Mouse (Mus musculus) CH12.LX (cell line): ENCODE measurements around the gene Hrh2. TPM values are rescaled to one million over a fixed set of nuclear protein-coding genes. Genes with fewer than 3 reads are reported as not detected.

Experiments used
- DNase-seq: peaks from one replicate; pipeline ENCODE4 v3.0.0-alpha.2; 2013; ENCODE audit errors: extremely low read depth
- H3K27ac ChIP-seq: 2 replicates; pipeline ENCODE4 v1.5.1; 2012; ENCODE audit warnings: low read depth, mild to moderate bottlenecking, control low read depth, moderate library complexity; ENCODE audit not compliant: insufficient read depth
- H3K27me3 ChIP-seq: replicated peaks from 2 replicates; pipeline ENCODE3; 2012; ENCODE audit warnings: inconsistent platforms
- H3K36me3 ChIP-seq, 2 experiments: replicated peaks in 1 of 2; 2 replicates each; pipeline versions ENCODE3 to v1.6.1; 2012; ENCODE audit warnings: inconsistent platforms in 1 of 2, low read length in 1 of 2, mild to moderate bottlenecking in 1 of 2, mixed read lengths in 1 of 2, moderate library complexity in 1 of 2; ENCODE audit not compliant: control insufficient read depth in 1 of 2, insufficient read depth in 1 of 2
- H3K4me1 ChIP-seq, 2 experiments: 2 replicates each; pipeline ENCODE4 v1.6.1; 2012; ENCODE audit warnings: inconsistent platforms in 1 of 2, moderate library complexity in 1 of 2; ENCODE audit not compliant: insufficient read depth in 2 of 2, control insufficient read depth in 1 of 2
- H3K4me2 ChIP-seq: 2 replicates; pipeline ENCODE4 v1.6.1; 2012; ENCODE audit warnings: low read depth, mild to moderate bottlenecking, control low read depth; ENCODE audit not compliant: poor library complexity, insufficient read depth, severe bottlenecking
- H3K4me3 ChIP-seq, 3 experiments: fragments of 150-350 bp in 1 of 3; sonication (generic) in 1 of 3; replicated peaks in 1 of 3; 2 replicates each; pipeline versions ENCODE3 to v1.5.1; 2011 to 2012; ENCODE audit warnings: low read depth in 2 of 3, low read length in 2 of 3, mild to moderate bottlenecking in 2 of 3, moderate library complexity in 2 of 3, control low read depth in 1 of 3, improper control_type of control experiment in 1 of 3, inconsistent platforms in 1 of 3, mixed read lengths in 1 of 3; ENCODE audit not compliant: poor library complexity in 1 of 3
- H3K79me2 ChIP-seq: replicated peaks from 2 replicates; pipeline ENCODE4 v1.6.1; 2012; ENCODE audit warnings: mild to moderate bottlenecking, moderate library complexity; ENCODE audit not compliant: control insufficient read depth, poor library complexity, insufficient read depth, severe bottlenecking; ENCODE audit errors: extremely low read depth
- H3K9ac ChIP-seq: 2 replicates; pipeline ENCODE4 v1.6.1; 2012; ENCODE audit warnings: low read depth, mild to moderate bottlenecking, control low read depth, moderate library complexity; ENCODE audit not compliant: insufficient read depth
- H3K9me3 ChIP-seq: replicated peaks from 2 replicates; pipeline ENCODE3; 2012; ENCODE audit warnings: low read length, inconsistent platforms, mixed read lengths
- BHLHE40 ChIP-seq: IDR thresholded peaks from 2 replicates; pipeline ENCODE4 v1.6.1; 2011; ENCODE audit warnings: mild to moderate bottlenecking, low read depth, low read length, improper control_type of control experiment
- CHD2 ChIP-seq: IDR thresholded peaks from 2 replicates; pipeline ENCODE4 v1.6.1; 2011; ENCODE audit warnings: low read length, improper control_type of control experiment
- CTCF ChIP-seq, 2 experiments: IDR thresholded peaks in 1 of 2; conservative IDR thresholded peaks in 1 of 2; 2 replicates each; pipeline ENCODE4 v1.5.1; 2011 to 2012; ENCODE audit warnings: low read depth in 2 of 2, low read length in 2 of 2, improper control_type of control experiment in 1 of 2, inconsistent platforms in 1 of 2, mild to moderate bottlenecking in 1 of 2, moderate library complexity in 1 of 2
- ETS1 ChIP-seq: conservative IDR thresholded peaks from 2 replicates; pipeline ENCODE4 v1.6.1; 2012; ENCODE audit warnings: low read depth, mild to moderate bottlenecking, inconsistent platforms, low read length, improper control_type of control experiment, moderate library complexity
- GABPA ChIP-seq: IDR thresholded peaks from 2 replicates; pipeline ENCODE4 v1.6.1; 2012; ENCODE audit warnings: low read depth, low read length, improper control_type of control experiment, inconsistent platforms; ENCODE audit not compliant: insufficient replicate concordance
- JUN ChIP-seq: IDR thresholded peaks from 2 replicates; pipeline ENCODE4 v1.6.1; 2011; ENCODE audit warnings: low read depth, mild to moderate bottlenecking, low read length, improper control_type of control experiment, moderate library complexity; ENCODE audit not compliant: insufficient read depth
- JUND ChIP-seq: conservative IDR thresholded peaks from 2 replicates; pipeline ENCODE4 v1.6.1; 2011; ENCODE audit warnings: low read depth, low read length, improper control_type of control experiment
- KAT2A ChIP-seq: IDR thresholded peaks from 2 replicates; pipeline ENCODE4 v1.6.1; 2012; ENCODE audit warnings: low read length, improper control_type of control experiment, inconsistent platforms; ENCODE audit not compliant: insufficient replicate concordance
- MAFK ChIP-seq: IDR thresholded peaks from 2 replicates; pipeline ENCODE4 v1.6.1; 2011; ENCODE audit warnings: low read length, improper control_type of control experiment; ENCODE audit not compliant: insufficient replicate concordance
- MAX ChIP-seq: IDR thresholded peaks from 2 replicates; pipeline ENCODE4 v1.6.1; 2011; ENCODE audit warnings: low read length, improper control_type of control experiment
- NRF1 ChIP-seq: IDR thresholded peaks from 2 replicates; pipeline ENCODE4 v1.6.1; 2014; ENCODE audit warnings: low read depth, mild to moderate bottlenecking, inconsistent platforms, low read length, improper control_type of control experiment, moderate library complexity
- PAX5 ChIP-seq: IDR thresholded peaks from 2 replicates; pipeline ENCODE4 v1.6.1; 2012; ENCODE audit warnings: low read length, inconsistent platforms, mixed read lengths
- POLR2A ChIP-seq: IDR thresholded peaks from 2 replicates; pipeline ENCODE4 v1.6.1; 2011; ENCODE audit warnings: low read depth, mild to moderate bottlenecking, improper control_type of control experiment, low read length
- POLR2AphosphoS2 ChIP-seq: IDR thresholded peaks from 2 replicates; pipeline ENCODE4 v1.6.1; 2011; ENCODE audit warnings: low read depth, low read length, improper control_type of control experiment
- RAD21 ChIP-seq: IDR thresholded peaks from 2 replicates; pipeline ENCODE4 v1.6.1; 2011; ENCODE audit warnings: low read depth, mild to moderate bottlenecking, low read length, improper control_type of control experiment, moderate library complexity
- SMC3 ChIP-seq: IDR thresholded peaks from 2 replicates; pipeline ENCODE4 v1.6.1; 2011; ENCODE audit warnings: low read depth, low read length, improper control_type of control experiment
- TBP ChIP-seq: conservative IDR thresholded peaks from 2 replicates; pipeline ENCODE4 v1.6.1; 2011; ENCODE audit warnings: low read depth, low read length, improper control_type of control experiment
- UBTF ChIP-seq: IDR thresholded peaks from 2 replicates; pipeline ENCODE4 v1.6.1; 2012; ENCODE audit warnings: low read depth, mild to moderate bottlenecking, inconsistent platforms, low read length, improper control_type of control experiment, moderate library complexity
- USF2 ChIP-seq: conservative IDR thresholded peaks from 2 replicates; pipeline ENCODE4 v1.6.1; 2011; ENCODE audit warnings: low read depth, low read length, improper control_type of control experiment
- ZMIZ1 ChIP-seq: IDR thresholded peaks from 2 replicates; pipeline ENCODE4 v1.6.1; 2012; ENCODE audit warnings: low read depth, mild to moderate bottlenecking, inconsistent platforms, low read length, improper control_type of control experiment
- dilution Hi-C: fragments of 300-500 bp; cut with MboI; formaldehyde crosslinking; loops from 2 replicates; pipeline ENCODE4 v1.14.3; 2020; ENCODE audit warnings: low sequenced_read_pairs; ENCODE audit not compliant: extremely low pct_unique_long_range_greater_than_20kb, extremely low pct_ligation_motif_present
- in situ Hi-C: fragments of 300-500 bp; cut with MboI; formaldehyde crosslinking; loops from 3 replicates; pipeline ENCODE4 v1.14.3; 2019; ENCODE audit warnings: low sequenced_read_pairs, low pct_ligation_motif_present, low pct_unique_long_range_greater_than_20kb, mixed read lengths
- polyA plus RNA-seq: library from polyadenylated mRNA; unstranded; fragments of >175 nt; gene quantifications from 2 replicates; pipeline ENCODE4 v1.2.1, GENCODE M21; 2012; ENCODE audit warnings: low read depth; ENCODE audit not compliant: insufficient read length
- total RNA-seq, 2 experiments: library from RNA; depleted of rRNA; stranded (reverse); fragments of 300-350 nt in 1 of 2; fragments of >200 nt in 1 of 2; gene quantifications; 2 replicates each; pipeline ENCODE4 v1.2.3; 2012 to 2014

Hrh2 gene
- total and polyA plus RNA-seq, 3 experiments: 0.04 to 0.30 TPM; not detected in 1

DNA sequence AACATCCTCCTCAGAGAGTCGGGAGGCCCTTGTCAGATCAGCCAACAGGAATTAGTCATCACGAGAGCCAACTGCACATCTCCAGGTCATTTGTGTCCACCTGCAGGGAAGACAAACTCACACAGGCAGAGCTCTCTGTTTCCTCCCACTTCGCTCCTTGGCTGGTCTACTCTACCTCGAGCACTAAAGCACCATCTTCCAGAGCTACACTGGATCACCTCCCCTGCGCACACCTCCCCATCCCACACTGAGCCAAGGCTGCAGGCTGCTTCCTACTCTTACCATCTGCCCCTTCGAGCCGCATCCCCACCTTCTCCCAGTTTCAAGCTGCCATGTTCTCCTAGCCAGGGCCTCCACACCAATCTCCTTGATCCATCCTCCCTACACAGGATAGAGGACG, 77.7 kb downstream of the Hrh2 start:
- peaks cover 4% of the 10 kb centered on the region for H3K9me3 ChIP-seq
- H3K9ac ChIP-seq: no peak overlapping the region
- in situ Hi-C loops: no loop called here
- H3K27me3 ChIP-seq: peaks cover 83% of the 10 kb centered on the region
- H3K4me2 ChIP-seq: no peak overlapping the region
- TF ChIP-seq JUN (no peak), UBTF (no peak), CTCF (conservative IDR thresholded peaks at IDR 0.05 in 1 of 2, IDR thresholded peaks at IDR 0.05 in 1 of 2; ENCODE audit: low read depth in 2 of 2, low read length in 2 of 2) (no peak), TBP (no peak), POLR2A (no peak), SMC3 (no peak), USF2 (no peak), ETS1 (no peak), KAT2A (no peak), POLR2AphosphoS2 (no peak), JUND (no peak), MAFK (no peak), RAD21 (no peak), ZMIZ1 (no peak), GABPA (no peak)
- TF ChIP-seq, all 38 proteins: peak for 0
- Histone ChIP-seq H3K79me2 (no peaks in the 10 kb centered on the region), H3K27ac (no peak overlapping the region), H3K36me3 (no peaks in the 10 kb centered on the region), H3K4me1 (no peaks in the 10 kb centered on the region), H3K4me3 (no peak overlapping the region)
- DNase-seq: no peak
- dilution Hi-C loops: no loop called here

DNA sequence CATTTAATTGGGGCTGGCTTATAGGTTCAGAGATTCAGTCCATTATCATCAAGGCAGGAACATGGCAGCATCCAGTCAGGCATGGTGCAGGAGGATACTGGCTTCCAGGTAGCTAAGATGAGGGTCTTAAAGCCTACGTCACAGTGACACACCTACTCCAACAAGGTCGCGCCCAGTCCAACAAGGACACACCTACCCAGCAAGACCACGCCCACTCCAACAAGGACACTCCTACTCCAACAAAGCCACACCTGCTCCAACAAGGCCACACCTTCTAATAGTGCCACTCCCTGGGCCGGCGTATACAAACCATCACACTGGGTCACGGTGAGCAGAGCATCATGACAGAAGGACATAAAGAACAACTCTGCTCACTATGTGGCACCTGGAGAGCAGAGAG, 80.1 kb downstream of the Hrh2 start:
- in situ Hi-C loops: no loop called here
- no peak for TF ChIP-seq GABPA
- no peak for TF ChIP-seq UBTF
- TF ChIP-seq NRF1: no peak
- no peak for TF ChIP-seq BHLHE40
- TF ChIP-seq CHD2: no peak
- no peak for TF ChIP-seq POLR2A
- TF ChIP-seq MAX: no peak
- no peak for TF ChIP-seq PAX5
- no peak for TF ChIP-seq ZMIZ1
- TF ChIP-seq, all 38 proteins: peak for 0
- Histone ChIP-seq H3K9ac (no peak overlapping the region), H3K27me3 (peaks cover 71% of the 10 kb centered on the region), H3K4me1 (no peaks in the 10 kb centered on the region), H3K27ac (no peak overlapping the region), H3K9me3 (peaks cover 4% of the 10 kb centered on the region), H3K36me3 (no peaks in the 10 kb centered on the region), H3K4me2 (no peak overlapping the region), H3K4me3 (no peak overlapping the region), H3K79me2 (no peaks in the 10 kb centered on the region)
- no peak for DNase-seq
- dilution Hi-C loops: no loop called here
